Mouse (Mus musculus): ENCODE data around the gene Golga5. TPM values are rescaled to one million over a fixed set of nuclear protein-coding genes. Genes with fewer than 3 reads are reported as not detected.
"Not testable (repeated sequence)": the region's sequence is repeated elsewhere in the genome, so short reads cannot be mapped to it uniquely, and the experiment has no call there.

Gene Golga5
- polyA plus RNA-seq, 1 experiment = 21.8 TPM

- no peak overlapping the region for H3K4me3 ChIP-seq (replicated peaks; ENCODE audit: control insufficient read depth, low read depth, low read length)
- 89% methylated on average over 4 of the region's 4 CpGs for WGBS
- no peaks in the 10 kb centered on the region for H3K4me1 ChIP-seq (ENCODE audit: control insufficient read depth, insufficient read depth, low read length)
- TF ChIP-seq CTCF (IDR thresholded peaks at IDR 0.05; ENCODE audit: control insufficient read depth, insufficient read depth, low read length) = no peak
- no peak for TF ChIP-seq POLR2A (IDR thresholded peaks at IDR 0.05; ENCODE audit: borderline replicate concordance, control insufficient read depth, low read depth, low read length)
- no peak overlapping the region for H3K27ac ChIP-seq (ENCODE audit: control insufficient read depth, insufficient read depth, low read depth, low read length, poor library complexity)
These were observed 11.5 kb downstream of the Golga5 start for GRCm38 (mm10) chr12:102480481-102480880.

- no peak for TF ChIP-seq CTCF (IDR thresholded peaks at IDR 0.05; ENCODE audit: control insufficient read depth, insufficient read depth, low read length)
- no peak for TF ChIP-seq POLR2A (IDR thresholded peaks at IDR 0.05; ENCODE audit: borderline replicate concordance, control insufficient read depth, low read depth, low read length)
- Histone ChIP-seq H3K4me3 (replicated peaks; ENCODE audit: control insufficient read depth, low read depth, low read length) (no peak overlapping the region), H3K4me1 (ENCODE audit: control insufficient read depth, insufficient read depth, low read length) (no peaks in the 10 kb centered on the region), H3K27ac (ENCODE audit: control insufficient read depth, insufficient read depth, low read depth, low read length, poor library complexity) (no peak overlapping the region)
- WGBS = 70% methylated on average over 3 of the region's 3 CpGs
These were observed 16.0 kb downstream of the Golga5 start for GRCm38 (mm10) chr12:102484946-102485345.

- WGBS = 90% methylated on average over 5 of the region's 5 CpGs
- no peaks in the 10 kb centered on the region for H3K4me1 ChIP-seq (ENCODE audit: control insufficient read depth, insufficient read depth, low read length)
- no peak overlapping the region for H3K27ac ChIP-seq (ENCODE audit: control insufficient read depth, insufficient read depth, low read depth, low read length, poor library complexity)
- TF ChIP-seq POLR2A (IDR thresholded peaks at IDR 0.05; ENCODE audit: borderline replicate concordance, control insufficient read depth, low read depth, low read length) (no peak), CTCF (IDR thresholded peaks at IDR 0.05; ENCODE audit: control insufficient read depth, insufficient read depth, low read length) (no peak)
- no peak overlapping the region for H3K4me3 ChIP-seq (replicated peaks; ENCODE audit: control insufficient read depth, low read depth, low read length)
These were observed 23.0 kb downstream of the Golga5 start for GRCm38 (mm10) chr12:102491911-102492310.

GRCm38 (mm10) chr12:102495754-102496153 lies 26.8 kb downstream of the Golga5 start:
- not testable (repeated sequence) for H3K27ac ChIP-seq (ENCODE audit: control insufficient read depth, insufficient read depth, low read depth, low read length, poor library complexity); H3K4me1 ChIP-seq (ENCODE audit: control insufficient read depth, insufficient read depth, low read length); H3K4me3 ChIP-seq (replicated peaks; ENCODE audit: control insufficient read depth, low read depth, low read length)
- 15% methylated on average over 6 of the region's 6 CpGs for WGBS

- Histone ChIP-seq H3K4me1 (ENCODE audit: control insufficient read depth, insufficient read depth, low read length) (no peaks in the 10 kb centered on the region), H3K4me3 (replicated peaks; ENCODE audit: control insufficient read depth, low read depth, low read length) (no peak overlapping the region), H3K27ac (ENCODE audit: control insufficient read depth, insufficient read depth, low read depth, low read length, poor library complexity) (no peak overlapping the region)
- no peak for TF ChIP-seq CTCF (IDR thresholded peaks at IDR 0.05; ENCODE audit: control insufficient read depth, insufficient read depth, low read length)
- TF ChIP-seq POLR2A (IDR thresholded peaks at IDR 0.05; ENCODE audit: borderline replicate concordance, control insufficient read depth, low read depth, low read length) = no peak
- WGBS = 32% methylated on average over 2 of the region's 2 CpGs
These were observed 29.0 kb downstream of the Golga5 start for GRCm38 (mm10) chr12:102497905-102498304.

- TF ChIP-seq CTCF (IDR thresholded peaks at IDR 0.05; ENCODE audit: control insufficient read depth, insufficient read depth, low read length) (no peak), POLR2A (IDR thresholded peaks at IDR 0.05; ENCODE audit: borderline replicate concordance, control insufficient read depth, low read depth, low read length) (no peak)
These were observed 29.8 kb downstream of the Golga5 start for GRCm38 (mm10) chr12:102498726-102499125.

GRCm38 (mm10) chr12:102499210-102499609 lies 30.3 kb downstream of the Golga5 start:
- H3K27ac ChIP-seq (ENCODE audit: control insufficient read depth, insufficient read depth, low read depth, low read length, poor library complexity) = no peak overlapping the region
- H3K4me1 ChIP-seq (ENCODE audit: control insufficient read depth, insufficient read depth, low read length) = no peaks in the 10 kb centered on the region
- TF ChIP-seq POLR2A (IDR thresholded peaks at IDR 0.05; ENCODE audit: borderline replicate concordance, control insufficient read depth, low read depth, low read length) = no peak
- no peak for TF ChIP-seq CTCF (IDR thresholded peaks at IDR 0.05; ENCODE audit: control insufficient read depth, insufficient read depth, low read length)
- 87% methylated on average over 5 of the region's 5 CpGs for WGBS
- H3K4me3 ChIP-seq (replicated peaks; ENCODE audit: control insufficient read depth, low read depth, low read length) = no peak overlapping the region

More at GRCm38 (mm10) chr12:102498726-102499125, 29.8 kb downstream of the Golga5 start:
- no peaks in the 10 kb centered on the region for H3K4me1 ChIP-seq (ENCODE audit: control insufficient read depth, insufficient read depth, low read length)
- no peak overlapping the region for H3K4me3 ChIP-seq (replicated peaks; ENCODE audit: control insufficient read depth, low read depth, low read length)
- H3K27ac ChIP-seq (ENCODE audit: control insufficient read depth, insufficient read depth, low read depth, low read length, poor library complexity) = no peak overlapping the region
- WGBS = 85% methylated on average over 8 of the region's 8 CpGs

- 47% methylated on average over 4 of the region's 4 CpGs for WGBS
- TF ChIP-seq POLR2A (IDR thresholded peaks at IDR 0.05; ENCODE audit: borderline replicate concordance, control insufficient read depth, low read depth, low read length) = no peak
- peak; percentile 34; the same call in 1 of the 2 replicates for TF ChIP-seq CTCF (IDR thresholded peaks at IDR 0.05; ENCODE audit: control insufficient read depth, insufficient read depth, low read length)
- Histone ChIP-seq H3K4me1 (ENCODE audit: control insufficient read depth, insufficient read depth, low read length) (no peaks in the 10 kb centered on the region), H3K27ac (ENCODE audit: control insufficient read depth, insufficient read depth, low read depth, low read length, poor library complexity) (no peak overlapping the region), H3K4me3 (replicated peaks; ENCODE audit: control insufficient read depth, low read depth, low read length) (no peak overlapping the region)
These were observed 30.8 kb downstream of the Golga5 start for GRCm38 (mm10) chr12:102499723-102500122.

- Histone ChIP-seq H3K27ac (ENCODE audit: control insufficient read depth, insufficient read depth, low read depth, low read length, poor library complexity) (no peak overlapping the region), H3K4me1 (ENCODE audit: control insufficient read depth, insufficient read depth, low read length) (no peaks in the 10 kb centered on the region; the same call in 1 of the 2 replicates), H3K4me3 (replicated peaks; ENCODE audit: control insufficient read depth, low read depth, low read length) (no peak overlapping the region)
- WGBS = 40% methylated on average over 2 of the region's 2 CpGs
- no peak for TF ChIP-seq CTCF (IDR thresholded peaks at IDR 0.05; ENCODE audit: control insufficient read depth, insufficient read depth, low read length)
- no peak for TF ChIP-seq POLR2A (IDR thresholded peaks at IDR 0.05; ENCODE audit: borderline replicate concordance, control insufficient read depth, low read depth, low read length)
These were observed 32.1 kb downstream of the Golga5 start for GRCm38 (mm10) chr12:102501038-102501437.
